Mouse (Mus musculus): Measurements from ENCODE around the gene Cracr2b. TPM values are rescaled to one million over a fixed set of nuclear protein-coding genes. Genes with fewer than 3 reads are reported as not detected.
"Not testable (repeated sequence)": the region's sequence is repeated elsewhere in the genome, so short reads cannot be mapped to it uniquely, and the experiment has no call there.

Gene Cracr2b
- polyA plus RNA-seq, 1 experiment, result 14.9 TPM

DNA sequence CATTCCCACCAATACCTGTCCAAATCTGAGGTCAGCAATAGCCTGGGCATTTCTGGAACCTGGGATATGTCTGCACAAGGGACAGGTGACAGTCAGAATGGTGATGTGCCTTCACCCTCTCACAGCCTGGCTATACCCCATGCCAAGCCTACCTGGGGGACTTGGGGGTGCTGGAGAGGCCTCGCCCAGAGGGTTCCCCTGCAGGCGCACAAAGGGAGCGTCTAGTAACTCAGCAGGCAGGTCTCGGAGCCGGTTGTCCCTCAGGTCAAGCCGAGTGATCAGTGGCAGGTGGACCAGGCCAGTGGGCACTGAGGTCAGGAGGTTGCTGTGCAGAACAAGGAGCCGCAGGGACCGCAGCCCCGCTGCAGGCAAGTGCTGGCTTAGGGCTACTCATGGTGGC lies 19.4 kb upstream of the Cracr2b start:
- H3K36me3 ChIP-seq (ENCODE audit: control insufficient read depth, insufficient read depth, low read length), result no peaks in the 10 kb centered on the region

DNA sequence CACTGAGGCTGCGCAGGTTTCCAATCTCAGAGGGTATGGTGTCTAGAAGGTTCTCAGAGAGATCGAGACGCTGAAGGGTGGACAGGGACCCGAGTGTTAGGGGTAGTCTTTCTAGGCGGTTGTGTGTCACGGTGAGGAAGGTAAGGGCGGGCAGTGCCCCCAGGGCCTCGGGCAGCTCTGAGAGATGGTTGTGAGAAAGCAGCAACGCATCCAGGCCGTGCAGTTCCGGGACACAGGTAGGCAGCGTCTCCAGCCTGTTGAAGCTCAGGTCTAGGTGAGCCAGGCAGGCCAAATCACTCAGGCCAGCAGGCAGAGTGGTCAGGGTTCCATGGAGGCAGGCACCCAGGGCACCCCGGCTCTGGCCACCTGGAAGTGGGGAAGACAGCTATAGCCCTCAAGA lies 18.7 kb upstream of the Cracr2b start:
- no peaks in the 10 kb centered on the region for H3K27me3 ChIP-seq (ENCODE audit: control insufficient read depth, insufficient read depth, low read length)
- TF ChIP-seq POLR2A (IDR thresholded peaks at IDR 0.05; ENCODE audit: control insufficient read depth, extremely low read depth, insufficient read depth, low read length, poor library complexity) (no peak), CTCF (IDR thresholded peaks at IDR 0.05; ENCODE audit: borderline replicate concordance, control insufficient read depth, extremely low read depth, insufficient read depth, low read length, poor library complexity) (no peak)
- peaks cover 22% of the 10 kb centered on the region for H3K4me1 ChIP-seq (replicated peaks; ENCODE audit: control insufficient read depth, insufficient read depth, low read length)
- no peaks in the 10 kb centered on the region for H3K36me3 ChIP-seq (ENCODE audit: control insufficient read depth, insufficient read depth, low read length)
- WGBS, result 98% methylated on average over 13 of the region's 13 CpGs
- no peak for DNase-seq
- no peak overlapping the region for H3K27ac ChIP-seq (ENCODE audit: control insufficient read depth, insufficient read depth, low read length)
- H3K4me3 ChIP-seq (ENCODE audit: control insufficient read depth, insufficient read depth, low read length), result peak overlapping the region; percentile 59; the same call in 1 of the 2 replicates

More for the DNA sequence above, 19.4 kb upstream of the Cracr2b start:
- no peaks in the 10 kb centered on the region for H3K27me3 ChIP-seq (ENCODE audit: control insufficient read depth, insufficient read depth, low read length)
- no peak for DNase-seq
- no peak overlapping the region for H3K4me3 ChIP-seq (ENCODE audit: control insufficient read depth, insufficient read depth, low read length)
- H3K4me1 ChIP-seq (replicated peaks; ENCODE audit: control insufficient read depth, insufficient read depth, low read length), result peaks cover 24% of the 10 kb centered on the region
- TF ChIP-seq POLR2A (IDR thresholded peaks at IDR 0.05; ENCODE audit: control insufficient read depth, extremely low read depth, insufficient read depth, low read length, poor library complexity), result no peak
- no peak for TF ChIP-seq CTCF (IDR thresholded peaks at IDR 0.05; ENCODE audit: borderline replicate concordance, control insufficient read depth, extremely low read depth, insufficient read depth, low read length, poor library complexity)
- no peak overlapping the region for H3K27ac ChIP-seq (ENCODE audit: control insufficient read depth, insufficient read depth, low read length)
- WGBS, result 98% methylated on average over 9 of the region's 9 CpGs

DNA sequence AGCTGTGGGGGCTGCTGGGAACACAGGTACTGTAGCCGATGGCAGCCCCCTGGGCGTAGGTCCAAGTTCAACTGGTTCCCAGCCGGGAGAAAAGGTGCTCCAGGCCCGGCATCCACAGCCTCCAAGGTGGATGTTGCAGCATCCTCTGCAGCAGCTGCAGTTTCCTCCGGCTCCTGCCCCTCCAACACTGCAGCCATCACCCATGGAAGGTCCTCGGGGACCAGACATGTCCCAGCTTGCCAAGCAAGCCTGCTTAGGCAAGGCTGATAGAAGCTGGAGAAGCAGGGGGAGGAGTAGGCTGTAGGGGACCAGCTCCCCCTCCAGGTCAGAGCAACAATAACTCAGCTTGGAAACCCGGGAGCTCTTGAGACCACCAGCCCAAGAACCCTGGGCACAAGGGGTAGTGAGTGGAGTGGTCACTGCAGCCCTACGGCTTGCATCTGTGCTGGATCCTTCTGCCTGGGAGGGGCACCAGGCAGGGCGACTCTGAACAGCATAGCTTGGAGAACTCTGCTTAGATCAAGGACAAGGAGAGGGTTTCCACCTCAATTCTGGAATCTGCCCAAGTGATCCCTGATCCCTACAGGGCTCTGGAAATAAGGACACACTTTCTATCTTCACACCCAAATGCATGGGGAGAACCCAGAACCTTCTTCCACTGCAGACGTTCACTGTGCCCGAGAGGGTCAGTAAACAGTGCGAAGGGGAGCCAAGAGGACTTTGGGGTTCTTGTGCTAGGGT lies 17.6 kb upstream of the Cracr2b start:
- 0 out of 2 replicates have a peak, but pooled peaks have one; percentile 14 for TF ChIP-seq CTCF (IDR thresholded peaks at IDR 0.05; ENCODE audit: borderline replicate concordance, control insufficient read depth, extremely low read depth, insufficient read depth, low read length, poor library complexity)
- TF ChIP-seq POLR2A (IDR thresholded peaks at IDR 0.05; ENCODE audit: control insufficient read depth, extremely low read depth, insufficient read depth, low read length, poor library complexity), result no peak
- Histone ChIP-seq H3K27ac (ENCODE audit: control insufficient read depth, insufficient read depth, low read length) (no peak overlapping the region), H3K4me1 (replicated peaks; ENCODE audit: control insufficient read depth, insufficient read depth, low read length) (peaks cover 20% of the 10 kb centered on the region), H3K4me3 (ENCODE audit: control insufficient read depth, insufficient read depth, low read length) (peak overlapping the region; percentile 59), H3K27me3 (ENCODE audit: control insufficient read depth, insufficient read depth, low read length) (no peaks in the 10 kb centered on the region), H3K36me3 (ENCODE audit: control insufficient read depth, insufficient read depth, low read length) (no peaks in the 10 kb centered on the region)
- 14% methylated on average over 12 of the region's 12 CpGs for WGBS
- no peak for DNase-seq

DNA sequence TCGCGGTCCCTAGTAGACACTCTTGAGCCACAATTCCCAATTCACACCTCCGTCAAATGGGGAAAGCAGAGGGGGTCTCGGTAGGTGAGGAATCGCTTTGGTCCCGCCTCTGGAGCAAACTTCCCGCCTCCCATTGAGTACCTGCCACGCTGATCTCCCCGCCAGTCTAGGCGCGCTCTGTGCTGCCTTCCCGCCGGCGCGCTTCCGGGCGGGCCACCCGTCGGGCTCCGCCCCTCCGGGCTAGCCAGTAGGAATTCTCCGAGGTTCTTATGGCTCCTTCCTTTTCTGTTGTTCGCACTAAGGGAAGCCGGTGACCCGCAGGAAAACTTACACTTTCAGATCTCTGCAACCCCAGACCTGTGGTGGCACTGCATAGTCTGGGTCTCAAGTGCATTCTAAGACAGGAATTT lies 17.1 kb upstream of the Cracr2b start, which contains the start of gene Pidd1:
Pidd1 (minus strand) TSS at position 198 of the 410 bp plus-strand sequence.
- Histone ChIP-seq H3K27ac (ENCODE audit: control insufficient read depth, insufficient read depth, low read length) (no peak within 1 kb of the TSS), H3K4me3 (ENCODE audit: control insufficient read depth, insufficient read depth, low read length) (peak within 1 kb of the TSS; percentile 59), H3K36me3 (ENCODE audit: control insufficient read depth, insufficient read depth, low read length) (peaks cover 3% of the 10 kb centered on the region; the same call in 1 of the 2 replicates), H3K4me1 (replicated peaks; ENCODE audit: control insufficient read depth, insufficient read depth, low read length) (peaks cover 24% of the 10 kb centered on the region), H3K27me3 (ENCODE audit: control insufficient read depth, insufficient read depth, low read length) (no peaks in the 10 kb centered on the region)
- TF ChIP-seq POLR2A (IDR thresholded peaks at IDR 0.05; ENCODE audit: control insufficient read depth, extremely low read depth, insufficient read depth, low read length, poor library complexity) (0 out of 2 replicates have a peak, but pooled peaks have one; percentile 30), CTCF (IDR thresholded peaks at IDR 0.05; ENCODE audit: borderline replicate concordance, control insufficient read depth, extremely low read depth, insufficient read depth, low read length, poor library complexity) (0 out of 2 replicates have a peak, but pooled peaks have one; percentile 19)
- WGBS, result 1% methylated on average over 25 of the region's 25 CpGs
- peak; percentile 67 for DNase-seq

DNA sequence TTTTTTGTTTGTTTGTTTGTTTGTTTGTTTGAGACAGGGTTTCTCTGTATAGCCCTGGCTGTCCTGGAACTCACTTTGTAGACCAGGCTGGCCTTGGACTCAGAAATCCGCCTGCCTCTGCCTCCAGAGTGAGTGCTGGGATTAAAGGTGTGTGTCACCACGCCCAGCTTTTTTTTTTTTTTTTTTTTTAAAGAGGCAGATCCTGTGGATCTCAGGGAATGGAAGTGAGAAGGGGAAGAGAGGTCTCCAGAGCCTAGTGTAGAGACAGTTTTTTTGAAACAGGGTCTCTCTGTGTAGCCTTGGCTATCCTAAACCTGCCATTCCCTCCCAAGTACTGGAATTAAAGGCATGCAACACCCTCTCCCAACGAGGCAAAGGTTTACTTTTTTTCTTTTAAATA lies 14.5 kb upstream of the Cracr2b start:
- H3K4me3 ChIP-seq (ENCODE audit: control insufficient read depth, insufficient read depth, low read length); H3K36me3 ChIP-seq (ENCODE audit: control insufficient read depth, insufficient read depth, low read length); H3K27ac ChIP-seq (ENCODE audit: control insufficient read depth, insufficient read depth, low read length); H3K27me3 ChIP-seq (ENCODE audit: control insufficient read depth, insufficient read depth, low read length); DNase-seq: not testable (repeated sequence)
- peaks cover 24% of the 10 kb centered on the region for H3K4me1 ChIP-seq (replicated peaks; ENCODE audit: control insufficient read depth, insufficient read depth, low read length)
- WGBS, result 93% methylated on average over 3 of the region's 3 CpGs

DNA sequence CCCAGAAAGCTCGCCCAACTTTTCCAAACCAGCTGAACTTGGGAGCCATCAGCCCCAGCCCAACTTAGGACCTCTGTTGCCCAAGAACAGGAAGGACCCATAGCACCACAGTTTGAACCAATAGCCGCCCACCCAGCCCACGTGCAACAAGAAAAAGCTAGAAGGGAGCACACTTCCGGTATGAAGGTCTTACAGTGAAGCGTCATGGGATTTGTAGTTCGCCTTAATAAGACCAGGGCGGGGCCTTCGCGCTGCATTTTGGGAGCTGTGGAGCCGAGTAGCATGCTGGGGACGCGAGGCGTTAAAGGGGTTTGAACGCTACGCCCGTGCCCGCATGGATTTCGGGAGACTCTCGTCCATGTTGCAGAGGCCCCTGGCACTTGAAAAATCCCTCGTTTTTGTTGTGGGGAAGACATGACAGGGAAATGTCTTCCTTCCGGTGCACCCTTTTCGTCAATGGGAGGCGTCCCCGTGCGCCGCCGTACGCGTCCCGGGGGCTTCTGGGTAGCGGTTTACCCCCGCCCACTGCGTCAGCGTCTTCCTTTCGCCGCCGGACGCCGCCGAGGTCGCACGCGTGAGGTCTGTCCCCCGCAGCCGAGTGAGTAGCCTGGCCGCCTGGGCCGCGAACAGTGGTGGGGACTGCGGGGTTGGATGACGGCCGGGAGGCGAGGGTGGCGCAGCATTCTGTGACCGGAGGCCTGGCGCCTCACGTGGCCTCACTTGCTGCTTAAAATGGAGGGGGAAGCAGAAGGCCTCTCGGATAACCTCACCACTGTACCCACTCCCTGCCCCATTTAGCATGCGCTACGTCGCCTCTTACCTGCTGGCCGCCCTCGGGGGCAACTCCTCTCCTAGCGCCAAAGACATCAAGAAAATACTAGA lies 13.5 kb upstream of the Cracr2b start, which contains the start of gene Rplp2:
Rplp2 (plus strand) TSS at position 261 of the 882 bp plus-strand sequence.
- Histone ChIP-seq H3K27ac (ENCODE audit: control insufficient read depth, insufficient read depth, low read length) (peak within 1 kb of the TSS; percentile 79), H3K27me3 (ENCODE audit: control insufficient read depth, insufficient read depth, low read length) (no peaks in the 10 kb centered on the region), H3K36me3 (ENCODE audit: control insufficient read depth, insufficient read depth, low read length) (peaks cover 3% of the 10 kb centered on the region; the same call in 1 of the 2 replicates), H3K4me3 (ENCODE audit: control insufficient read depth, insufficient read depth, low read length) (peak within 1 kb of the TSS; percentile 92), H3K4me1 (replicated peaks; ENCODE audit: control insufficient read depth, insufficient read depth, low read length) (peaks cover 21% of the 10 kb centered on the region)
- WGBS, result under 1% methylated on average over 63 of the region's 63 CpGs
- TF ChIP-seq POLR2A (IDR thresholded peaks at IDR 0.05; ENCODE audit: control insufficient read depth, extremely low read depth, insufficient read depth, low read length, poor library complexity) (peak; percentile 85), CTCF (IDR thresholded peaks at IDR 0.05; ENCODE audit: borderline replicate concordance, control insufficient read depth, extremely low read depth, insufficient read depth, low read length, poor library complexity) (no peak; the same call in 1 of the 2 replicates)
- peak; percentile 94 for DNase-seq
